Mouse (Mus musculus): Measurements from ENCODE around the gene Sbpl.

GRCm38 (mm10) chr17:23998383-23998782 lies 43.3 kb upstream of the Sbpl start:
- TF ChIP-seq CTCF (IDR thresholded peaks at IDR 0.05) (no peak), POLR2A (IDR thresholded peaks at IDR 0.05; ENCODE audit: insufficient read depth, low read depth, low read length) (no peak), EP300 (IDR thresholded peaks at IDR 0.05; ENCODE audit: insufficient read depth, low read depth, low read length) (no peak)
